Mouse (Mus musculus) hindbrain, postnatal 0 days (tissue): ENCODE results near the gene Ankrd54. TPM values are rescaled to one million over a fixed set of nuclear protein-coding genes. Genes with fewer than 3 reads are reported as not detected.
"Not testable (repeated sequence)": the region's sequence is repeated elsewhere in the genome, so short reads cannot be mapped to it uniquely, and the experiment has no call there.

Experiments used
- ATAC-seq: fragments of 200-750 bp; cut with Nextera tagmentation; 2 replicates; pipeline ENCODE4 v1.8.0; 2017; ENCODE audit warnings: mild to moderate bottlenecking, moderate TSS enrichment, moderate library complexity
- DNase-seq: peaks from one replicate; pipeline ENCODE4 v3.0.0-alpha.2; 2015; ENCODE audit warnings: low spot score
- H3K27ac ChIP-seq: fragments of 300-500 bp; sonication (generic); 2 replicates; pipeline ENCODE4 v1.5.1; 2014; ENCODE audit warnings: mild to moderate bottlenecking
- H3K27me3 ChIP-seq: fragments of 300-500 bp; sonication (generic); 2 replicates; pipeline ENCODE4 v1.6.1; 2014; ENCODE audit warnings: low read length, mixed read lengths; ENCODE audit not compliant: insufficient read depth
- H3K36me3 ChIP-seq: fragments of 300-500 bp; sonication (generic); 2 replicates; pipeline ENCODE4 v1.6.1; 2014; ENCODE audit warnings: low read length, mixed read lengths; ENCODE audit not compliant: insufficient read depth
- H3K4me1 ChIP-seq: fragments of 300-500 bp; sonication (generic); 2 replicates; pipeline ENCODE4 v1.6.1; 2014; ENCODE audit warnings: antibody characterized with exemption, low read length, mixed read lengths; ENCODE audit not compliant: insufficient read depth
- H3K4me2 ChIP-seq: fragments of 300-500 bp; sonication (generic); 2 replicates; pipeline ENCODE4 v1.6.1; 2014; ENCODE audit warnings: low read depth, mild to moderate bottlenecking, low read length, moderate library complexity, mixed read lengths
- H3K4me3 ChIP-seq: fragments of 300-500 bp; sonication (generic); 2 replicates; pipeline ENCODE4 v1.5.1; 2014; ENCODE audit warnings: low read length
- H3K9ac ChIP-seq: fragments of 300-500 bp; sonication (generic); replicated peaks from 2 replicates; pipeline ENCODE4 v1.6.1; 2014; ENCODE audit warnings: mild to moderate bottlenecking, low read length, moderate library complexity, mixed read lengths
- H3K9me3 ChIP-seq: fragments of 300-500 bp; sonication (generic); 2 replicates; pipeline ENCODE4 v1.6.1; 2016; ENCODE audit warnings: low read length, mixed read lengths
- CTCF ChIP-seq: IDR thresholded peaks from 2 replicates; pipeline ENCODE4 v1.5.1; 2016; ENCODE audit warnings: antibody characterized with exemption, control low read depth, low read depth
- WGBS: fragments of 180-500 bp; shearing (Covaris S2); extraction: QIAGEN DNeasy Blood & Tissue Kit; methylation state at CpG from one replicate; pipeline ENCODE4 v1.1.7; 2014; 5-methylcytosine and 5-hydroxymethylcytosine counted together
- polyA plus RNA-seq: library from polyadenylated mRNA; unstranded; fragments of >200 nt; fragmentation: Nextera tagmentation; extraction: Ambion mirVana; gene quantifications from 2 replicates; pipeline ENCODE4 v1.2.1, GENCODE M21; 2015
- total RNA-seq: library from RNA; depleted of rRNA; stranded (reverse); fragments of >200 nt; gene quantifications from 2 replicates; pipeline ENCODE4 v1.2.3, GENCODE M21; 2014

Ankrd54 gene
- total and polyA plus RNA-seq, 2 experiments from 2014 or later, result 36.7 to 62.5 TPM

DNA sequence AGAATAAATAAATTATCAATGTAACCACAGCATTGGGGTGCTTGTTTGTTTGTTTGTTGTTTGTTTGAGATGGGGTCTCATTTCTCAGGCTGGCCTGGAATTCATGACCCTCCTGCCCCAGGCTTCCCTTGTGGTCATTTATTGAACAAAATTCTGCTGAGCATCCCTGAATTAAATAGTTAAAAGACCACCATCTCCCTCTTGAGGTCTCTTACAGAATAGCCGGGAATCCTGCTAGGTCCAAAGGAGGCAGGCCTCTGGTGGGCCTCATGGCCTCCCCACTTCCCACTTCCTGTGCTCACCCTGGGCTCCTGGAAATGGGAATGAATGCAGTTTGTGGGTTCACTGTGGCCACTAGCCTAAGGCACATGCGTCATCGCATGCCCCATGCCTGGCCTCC, 43.8 kb downstream of the Ankrd54 start:
- Histone ChIP-seq H3K4me1 (no peaks in the 10 kb centered on the region), H3K4me2 (no peak overlapping the region), H3K9ac (no peak overlapping the region), H3K27me3 (no peaks in the 10 kb centered on the region), H3K36me3 (no peaks in the 10 kb centered on the region), H3K27ac (no peak overlapping the region), H3K4me3 (no peak overlapping the region), H3K9me3 (no peaks in the 10 kb centered on the region)
- 65% methylated on average over 3 of the region's 3 CpGs for whole genome bisulfite sequencing
- ATAC-seq (no peak), DNase-seq (peak; percentile 56)
- peak; percentile 66 for TF ChIP-seq CTCF

DNA sequence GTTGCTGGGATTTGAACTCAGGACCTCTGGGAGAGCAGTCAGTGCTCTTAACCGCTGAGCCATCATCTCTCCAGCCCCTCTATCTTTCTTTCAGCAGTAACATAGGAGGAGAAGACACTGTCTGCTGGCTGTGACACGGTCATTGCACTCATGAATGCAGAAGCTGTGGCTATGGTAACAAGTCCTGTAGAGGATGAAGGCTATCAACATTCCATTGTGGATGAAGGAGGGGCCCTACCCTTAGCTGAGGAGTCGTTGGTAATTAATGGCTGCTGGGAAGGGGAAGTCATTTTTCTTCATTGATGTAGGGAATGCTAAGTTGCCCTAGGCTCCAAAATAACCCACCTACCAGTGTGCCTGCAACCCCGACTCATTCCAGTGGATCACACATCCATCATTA, 44.5 kb downstream of the Ankrd54 start:
- Histone ChIP-seq H3K27me3 (no peaks in the 10 kb centered on the region), H3K4me1 (no peaks in the 10 kb centered on the region), H3K4me2 (no peak overlapping the region), H3K4me3 (no peak overlapping the region), H3K9ac (no peak overlapping the region), H3K9me3 (no peaks in the 10 kb centered on the region), H3K27ac (no peak overlapping the region), H3K36me3 (no peaks in the 10 kb centered on the region)
- 29% methylated on average over 4 of the region's 4 CpGs for WGBS
- ATAC-seq, result no peak
- no peak for DNase-seq
- no peak for TF ChIP-seq CTCF

GRCm38 (mm10) chr15:79013382-79013781, 49.3 kb downstream of the Ankrd54 start:
- Histone ChIP-seq H3K9ac (no peak overlapping the region), H3K27me3 (no peaks in the 10 kb centered on the region), H3K36me3 (no peaks in the 10 kb centered on the region), H3K27ac (no peak overlapping the region), H3K9me3 (no peaks in the 10 kb centered on the region), H3K4me2 (no peak overlapping the region), H3K4me1 (no peaks in the 10 kb centered on the region), H3K4me3 (no peak overlapping the region)
- peak; percentile 56 for DNase-seq
- no peak for TF ChIP-seq CTCF
- peak; percentile 21 for ATAC-seq
- WGBS, result 40% methylated on average over 7 of the region's 7 CpGs

- H3K9ac ChIP-seq, result no peak overlapping the region
- H3K27ac ChIP-seq, result no peak overlapping the region
- H3K4me1 ChIP-seq, result no peaks in the 10 kb centered on the region
- ATAC-seq, result no peak
- H3K36me3 ChIP-seq, result no peaks in the 10 kb centered on the region
- no peak for DNase-seq
- TF ChIP-seq CTCF, result no peak
- WGBS, result 33% methylated on average over 10 of the region's 10 CpGs
- H3K9me3 ChIP-seq, result no peaks in the 10 kb centered on the region
- H3K4me2 ChIP-seq, result no peak overlapping the region
- no peak overlapping the region for H3K4me3 ChIP-seq
- no peaks in the 10 kb centered on the region for H3K27me3 ChIP-seq
Observed at GRCm38 (mm10) chr15:79011550-79011949, 51.1 kb downstream of the Ankrd54 start.

DNA sequence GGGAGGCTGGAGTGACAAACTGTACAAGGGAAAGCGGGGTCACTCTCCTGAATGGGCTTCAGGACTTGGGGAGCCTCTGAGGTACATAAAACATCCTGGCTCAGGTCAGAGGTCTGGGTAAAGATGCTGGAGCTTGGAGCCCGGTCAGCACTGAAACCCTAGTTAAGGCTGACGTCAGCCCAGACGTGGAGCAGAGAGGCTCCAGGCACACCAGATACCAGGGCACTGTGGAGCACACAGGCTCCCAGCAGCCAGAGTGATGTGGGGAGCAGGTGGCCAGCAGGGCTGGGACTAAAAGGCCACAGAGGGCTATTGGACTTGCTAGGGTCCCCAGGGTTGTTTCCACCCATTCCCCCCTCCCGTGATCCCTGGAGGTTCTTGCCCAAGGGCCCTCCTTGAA, 53.0 kb downstream of the Ankrd54 start:
- Histone ChIP-seq H3K36me3 (peaks cover 4% of the 10 kb centered on the region; the same call in 1 of the 2 replicates), H3K9ac (no peak overlapping the region), H3K4me3 (no peak overlapping the region), H3K27me3 (no peaks in the 10 kb centered on the region), H3K9me3 (no peaks in the 10 kb centered on the region), H3K4me2 (no peak overlapping the region), H3K27ac (no peak overlapping the region), H3K4me1 (no peaks in the 10 kb centered on the region)
- 71% methylated on average over 5 of the region's 5 CpGs for WGBS
- no peak for TF ChIP-seq CTCF
- ATAC-seq (no peak), DNase-seq (no peak)

- H3K4me3 ChIP-seq, H3K27me3 ChIP-seq, ATAC-seq, H3K9me3 ChIP-seq, H3K4me1 ChIP-seq, DNase-seq, H3K27ac ChIP-seq, H3K4me2 ChIP-seq, H3K9ac ChIP-seq: not testable (repeated sequence)
- WGBS, result 86% methylated on average over 6 of the region's 6 CpGs
- peaks cover 11% of the 10 kb centered on the region; the same call in 1 of the 2 replicates for H3K36me3 ChIP-seq
Observed at GRCm38 (mm10) chr15:79007836-79008235, 54.9 kb downstream of the Ankrd54 start.

- DNase-seq (no peak), ATAC-seq (no peak)
- WGBS, result 88% methylated on average over 5 of the region's 5 CpGs
- Histone ChIP-seq H3K27me3 (no peaks in the 10 kb centered on the region), H3K36me3 (peaks cover 11% of the 10 kb centered on the region; the same call in 1 of the 2 replicates), H3K4me1 (no peaks in the 10 kb centered on the region), H3K27ac (no peak overlapping the region), H3K4me3 (no peak overlapping the region), H3K9me3 (no peaks in the 10 kb centered on the region), H3K4me2 (no peak overlapping the region), H3K9ac (no peak overlapping the region)
- no peak for TF ChIP-seq CTCF
Observed at GRCm38 (mm10) chr15:79007059-79007458, 55.6 kb downstream of the Ankrd54 start.
